Mouse (Mus musculus): ENCODE data around the gene Ubp1.

The Ubp1 gene

DNA sequence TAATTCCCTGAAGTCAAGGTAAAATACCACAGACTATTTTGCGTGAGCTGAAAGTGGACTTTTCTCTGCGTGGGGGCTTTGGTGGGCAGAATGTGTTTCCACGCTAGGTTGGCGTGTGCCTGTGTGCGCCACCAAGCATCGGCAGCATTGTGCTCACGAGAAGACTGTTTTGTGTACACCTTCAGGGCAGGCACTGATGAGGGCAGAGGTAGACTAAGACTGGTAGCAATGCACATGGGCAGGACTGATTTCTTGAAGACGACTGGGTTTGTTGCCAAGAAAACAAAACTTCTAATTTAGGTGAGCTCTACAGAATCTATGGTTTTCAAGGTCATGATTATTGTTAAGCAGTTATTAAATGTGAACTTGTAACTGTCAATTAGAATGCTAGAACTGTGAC is 38.7 kb downstream of the Ubp1 start:
- in situ Hi-C loops (cut with MboI, MseI): no loop called here

DNA sequence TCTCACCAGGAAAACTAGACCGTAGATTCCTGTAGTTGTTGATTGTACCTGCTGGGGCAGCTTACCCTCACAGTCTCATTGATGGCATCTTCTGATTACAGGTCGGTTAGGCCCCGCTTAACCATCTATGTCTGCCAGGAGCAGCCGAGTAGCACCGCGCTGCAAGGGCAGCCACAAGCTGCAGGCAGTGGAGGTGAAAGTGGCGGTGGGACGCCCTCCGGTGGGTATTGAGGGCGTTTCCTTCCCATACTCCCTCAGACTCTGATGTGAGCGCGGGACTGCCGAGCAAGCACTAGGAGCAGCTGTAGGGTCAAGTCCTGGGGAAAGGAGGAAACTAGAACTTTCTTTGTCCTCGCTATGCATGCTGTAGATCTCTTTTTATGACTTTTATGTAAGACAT is 39.3 kb downstream of the Ubp1 start:
- in situ Hi-C loops (cut with MboI, MseI): no loop called here

DNA sequence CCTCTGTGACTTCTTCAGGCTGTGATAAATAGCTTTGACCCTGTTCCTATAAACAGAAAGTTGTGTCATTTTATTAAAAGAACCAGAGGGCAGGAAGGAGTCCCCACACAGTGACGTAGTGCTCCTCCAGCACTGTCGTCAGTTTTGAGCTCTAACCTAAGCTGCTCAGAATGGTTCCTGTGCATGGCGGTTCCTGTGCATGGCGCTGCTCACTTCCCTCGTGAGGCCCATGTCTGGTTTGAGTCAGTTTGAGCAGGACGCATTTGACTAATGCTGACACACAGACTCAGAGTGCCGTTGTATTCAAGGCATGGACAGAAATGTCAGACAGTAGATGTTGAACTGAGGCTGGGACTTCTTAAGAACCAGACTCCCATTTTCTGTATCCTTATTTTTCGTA is 40.9 kb downstream of the Ubp1 start:
- in situ Hi-C loops (cut with MboI, MseI): no loop called here

DNA sequence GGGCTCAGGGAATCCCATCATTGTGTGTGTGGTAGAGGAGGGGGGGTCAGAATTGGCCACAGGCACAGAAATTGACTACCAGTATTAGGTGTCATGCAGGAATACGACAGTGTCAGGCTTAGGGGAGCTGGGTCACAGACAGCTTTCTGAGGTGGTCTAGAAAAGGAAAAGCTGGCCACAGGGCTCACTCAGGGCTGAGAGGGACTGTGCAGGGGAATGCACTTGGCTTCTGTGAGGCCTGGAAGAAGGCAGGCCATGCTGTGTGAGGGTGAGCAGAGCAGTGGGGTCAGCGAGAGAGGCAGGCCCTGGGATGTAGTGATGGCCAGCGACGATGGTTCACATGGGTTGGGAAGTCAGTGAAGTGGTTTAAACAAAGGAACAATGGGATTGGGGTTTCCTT is 43.1 kb downstream of the Ubp1 start:
- in situ Hi-C loops (cut with MboI, MseI): no loop called here

DNA sequence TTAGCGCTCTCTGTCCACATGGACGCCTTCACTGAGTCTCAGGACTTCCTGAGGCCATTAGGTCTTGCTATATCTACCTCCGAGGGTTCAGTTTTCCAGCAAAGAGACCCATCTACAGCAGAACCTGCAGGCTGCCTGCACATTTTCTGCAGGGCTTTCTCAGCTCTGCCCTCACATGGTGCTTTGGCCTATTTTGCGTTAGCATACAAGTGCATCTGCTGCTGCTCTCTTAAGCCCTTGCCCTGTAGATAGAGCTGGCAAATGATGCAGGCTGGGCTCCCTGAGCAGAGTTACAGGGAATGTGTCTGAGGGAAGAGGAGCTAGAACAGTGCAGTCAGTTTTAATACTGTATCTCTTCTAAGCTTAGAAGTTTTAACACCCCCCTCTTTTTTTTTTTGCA is 44.2 kb downstream of the Ubp1 start:
- in situ Hi-C loops (cut with MboI, MseI): no loop called here

DNA sequence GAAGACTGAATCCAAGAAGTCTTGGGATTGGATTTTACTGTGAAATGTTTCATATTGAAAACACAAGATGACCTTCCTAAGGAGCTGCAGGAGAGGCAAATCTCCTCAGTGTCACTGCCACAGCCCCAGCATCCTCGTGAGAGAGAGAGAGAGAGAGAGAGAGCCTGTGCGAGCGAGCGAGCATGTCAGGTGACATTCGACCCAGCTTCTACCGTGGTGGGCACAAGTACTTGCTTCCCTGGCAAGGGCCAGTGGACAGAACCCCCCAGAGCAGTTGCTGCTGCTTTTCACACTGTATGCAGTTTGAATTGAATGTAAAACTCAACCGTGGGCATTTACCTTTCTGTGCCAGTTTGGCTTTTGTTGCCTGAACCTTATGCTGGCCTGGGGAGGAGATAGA is 44.7 kb downstream of the Ubp1 start:
- in situ Hi-C loops (cut with MboI, MseI): no loop called here

DNA sequence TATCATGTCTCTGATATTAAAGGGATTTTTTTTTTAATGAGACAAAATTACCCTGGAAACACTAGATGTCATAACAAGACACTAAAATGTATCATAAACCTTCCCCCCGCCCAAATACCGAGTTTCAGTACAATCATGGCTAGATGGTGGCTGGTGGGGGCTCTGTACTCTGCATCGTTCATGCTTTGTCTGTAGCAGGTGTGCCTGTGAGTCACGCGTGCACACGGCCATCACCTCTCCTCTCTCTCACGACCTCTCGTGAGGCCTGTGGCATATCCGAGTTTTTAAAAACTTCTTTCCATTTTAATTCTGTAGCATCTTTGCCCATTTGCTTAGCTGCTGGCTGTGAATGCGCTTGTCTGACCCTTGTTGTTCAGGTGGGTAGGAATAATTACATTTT is 45.5 kb downstream of the Ubp1 start:
- in situ Hi-C loops (cut with MboI, MseI): no loop called here

DNA sequence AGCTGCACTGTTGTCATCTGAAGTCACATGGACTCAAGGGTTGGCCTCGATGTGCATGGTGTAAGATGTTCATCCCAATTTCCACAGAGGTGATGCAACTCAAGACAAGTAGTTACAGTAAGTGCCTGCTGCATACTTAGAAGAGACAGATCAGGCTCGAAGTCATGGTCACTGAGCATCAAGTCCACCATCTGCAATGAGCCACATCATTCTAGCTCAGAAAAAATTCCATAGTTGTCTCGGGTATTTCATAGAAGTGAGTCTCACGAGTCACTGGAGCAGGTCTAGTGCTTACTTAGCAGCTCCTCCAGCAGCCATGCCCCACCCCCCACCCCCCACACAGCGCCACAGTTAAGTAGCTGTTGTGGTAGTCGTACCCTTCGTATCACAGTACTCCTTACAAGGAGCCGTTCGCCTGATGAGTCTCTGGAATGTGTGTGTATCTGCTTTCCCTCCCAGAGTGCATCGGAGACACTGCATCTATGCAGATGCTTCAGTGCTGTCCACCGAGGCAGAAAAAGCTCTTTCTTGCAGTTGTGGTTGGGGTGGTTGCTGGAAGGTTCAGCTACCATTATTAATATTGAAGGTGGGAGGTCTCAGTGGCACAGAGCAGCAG is 46.6 kb downstream of the Ubp1 start:
- in situ Hi-C loops (cut with MboI, MseI): no loop called here

DNA sequence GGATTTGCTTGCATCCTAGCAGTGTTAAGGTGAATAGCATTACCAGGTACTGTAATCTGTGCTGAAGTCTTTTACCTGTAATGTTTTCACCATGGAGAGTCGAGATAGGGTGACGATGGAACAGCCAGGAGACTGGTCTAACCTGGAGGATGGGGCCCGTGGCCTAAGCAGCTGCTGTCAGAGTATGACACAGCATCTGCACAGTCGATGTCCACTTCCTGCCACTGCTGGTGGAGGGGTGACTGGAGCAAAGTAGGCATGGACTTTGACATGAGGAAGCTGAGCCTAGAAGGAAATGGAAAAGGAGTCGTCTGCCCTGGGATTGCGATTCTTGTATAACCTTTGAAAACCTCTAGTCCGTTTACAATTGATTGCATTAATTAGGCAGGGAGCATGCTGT is 47.9 kb downstream of the Ubp1 start:
- in situ Hi-C loops (cut with MboI, MseI): no loop called here

DNA sequence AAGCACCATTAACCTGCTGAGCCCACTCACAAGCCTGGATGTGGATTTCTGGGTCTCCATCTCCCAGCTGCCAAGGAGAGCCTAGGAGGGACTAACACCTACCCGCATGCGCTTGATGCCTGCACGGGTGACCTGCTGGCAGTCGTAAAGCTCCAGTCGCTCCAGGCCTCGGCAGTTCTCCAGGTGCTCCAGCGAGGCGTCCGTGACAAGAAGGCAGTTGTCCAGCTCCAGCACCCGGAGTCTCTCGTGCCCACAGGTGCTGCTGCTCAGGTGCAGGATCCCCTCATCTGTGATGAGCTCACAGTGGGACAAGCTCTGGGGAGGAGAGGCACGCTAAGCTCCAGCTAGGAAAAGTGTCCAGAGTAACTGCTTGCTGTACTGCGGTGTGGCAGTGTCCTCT is 48.6 kb downstream of the Ubp1 start:
- in situ Hi-C loops (cut with MboI, MseI): no loop called here

DNA sequence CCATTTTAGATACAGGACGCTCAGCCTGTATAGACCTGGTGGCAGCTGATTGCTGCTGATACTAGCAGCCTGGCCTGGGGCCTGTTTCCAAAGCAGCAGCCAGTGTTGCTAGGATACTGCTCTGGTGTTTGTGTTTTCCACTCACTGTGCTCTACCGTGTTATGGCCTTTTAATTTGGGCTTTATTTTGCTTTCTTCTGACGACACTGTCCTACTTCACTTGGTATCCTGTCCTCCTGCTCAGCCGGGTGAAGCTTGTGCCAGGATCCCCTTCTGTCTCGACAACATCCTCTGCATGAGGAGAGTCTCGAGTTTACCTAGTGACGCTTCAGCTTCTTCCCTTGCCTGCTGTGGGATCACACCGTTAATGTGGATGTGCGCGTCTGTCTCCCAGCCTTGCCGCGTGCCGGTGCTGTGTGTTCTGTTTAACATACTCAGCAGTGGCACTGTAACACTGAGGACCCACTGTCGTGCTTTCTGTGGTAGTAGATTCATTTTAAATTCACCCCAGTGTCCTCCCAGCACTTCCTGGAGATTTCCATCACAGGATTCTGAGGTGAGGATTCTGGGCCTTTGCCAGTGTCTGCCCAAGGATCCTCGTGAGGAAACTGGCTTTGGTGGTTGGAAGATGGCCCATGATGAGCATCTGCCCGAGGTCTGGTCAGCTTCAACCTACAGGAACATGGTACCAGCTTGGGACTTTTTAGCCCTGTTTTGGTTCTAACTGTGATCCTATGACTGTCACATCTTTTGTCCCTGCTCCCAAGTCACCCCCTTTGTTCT is 50.6 kb downstream of the Ubp1 start:
- in situ Hi-C loops (cut with MboI, MseI): no loop called here

DNA sequence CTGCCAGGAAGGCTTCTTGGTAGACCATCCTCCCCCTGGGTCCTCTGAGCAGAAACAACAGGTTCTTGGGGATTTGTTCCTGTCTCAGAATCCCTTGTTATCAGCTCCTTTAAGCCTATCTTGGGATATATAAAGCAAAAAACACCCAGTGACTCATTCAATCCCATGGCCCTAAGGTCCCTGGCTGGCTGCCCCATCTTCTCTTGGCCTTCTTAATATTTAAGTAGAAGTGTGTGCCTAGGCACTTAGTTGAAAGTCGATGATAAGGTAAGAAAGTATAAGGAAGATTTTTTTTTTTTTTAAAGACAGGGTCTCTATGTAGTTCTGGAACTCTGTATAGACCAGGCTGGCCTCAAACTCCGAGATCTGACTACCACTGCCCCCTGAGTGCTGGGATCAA is 51.7 kb downstream of the Ubp1 start:
- in situ Hi-C loops (cut with MboI, MseI): no loop called here

DNA sequence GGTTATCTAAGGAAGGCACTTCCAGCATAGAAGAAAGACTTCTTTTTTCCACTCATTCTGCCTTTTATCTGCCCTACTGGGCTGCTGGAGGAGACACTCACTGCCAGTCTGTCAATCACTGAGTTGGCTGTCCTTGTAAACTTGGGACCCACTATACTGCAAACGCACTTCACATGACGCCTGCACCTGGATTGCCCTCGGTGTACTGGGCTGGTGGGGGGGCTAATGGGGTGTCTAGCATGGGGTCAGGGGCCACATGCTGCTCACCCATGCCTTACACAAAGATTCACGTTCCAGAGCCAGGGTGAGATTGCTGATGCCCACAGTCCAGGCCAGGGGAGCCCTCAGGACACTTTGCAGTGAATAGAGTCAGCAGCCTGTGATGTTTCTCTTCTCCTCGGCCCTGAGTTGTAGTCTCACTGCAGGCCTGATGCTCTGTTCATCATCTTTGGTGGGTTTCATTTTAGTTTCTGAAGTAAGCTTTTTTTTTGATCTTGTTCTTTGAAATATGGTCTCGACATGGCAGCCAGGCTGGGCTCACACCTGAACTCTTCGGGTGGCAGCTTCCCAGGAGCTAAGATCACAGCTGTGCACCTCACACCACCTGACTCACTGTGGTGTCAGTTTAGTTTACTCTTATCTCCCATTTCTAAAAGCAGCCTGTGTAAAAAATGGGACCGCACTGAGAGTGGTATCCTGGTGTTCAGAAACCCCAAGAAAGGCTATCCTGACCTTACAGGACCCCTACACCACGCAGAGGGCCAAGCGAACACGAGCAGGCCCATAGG is 52.3 kb downstream of the Ubp1 start:
- in situ Hi-C loops (cut with MboI, MseI): no loop called here

DNA sequence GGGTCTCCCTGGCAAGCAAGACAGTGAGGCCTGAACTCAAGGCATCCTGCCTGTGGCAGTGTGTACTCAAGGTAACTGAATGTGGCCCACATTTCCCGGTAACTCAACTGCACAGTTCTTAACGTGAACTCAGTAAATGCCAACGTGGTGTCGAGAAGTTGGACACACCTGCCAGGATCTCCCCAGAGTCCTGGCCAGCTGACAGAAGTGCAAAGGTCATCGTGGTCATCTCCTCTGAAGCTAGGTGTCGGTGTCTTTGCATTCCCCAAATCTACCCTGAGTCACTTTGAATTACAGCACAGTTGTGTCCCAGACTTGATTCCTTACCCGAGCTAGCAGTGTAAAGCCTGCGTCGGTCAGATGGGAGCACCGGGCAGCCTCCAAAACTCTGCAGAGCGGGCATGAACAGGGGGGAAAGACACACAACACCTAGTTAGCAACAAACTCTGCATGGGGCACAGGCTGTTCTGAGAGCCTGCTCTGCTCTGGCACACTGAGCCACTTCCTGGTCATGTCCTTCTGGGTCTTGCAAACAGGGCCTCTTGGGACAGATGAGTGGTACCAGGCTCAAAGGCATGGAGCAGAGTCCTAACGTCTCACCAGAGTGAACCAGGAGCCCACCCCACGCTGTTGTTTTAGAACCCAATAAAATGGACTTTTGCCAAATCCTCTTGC is 54.3 kb downstream of the Ubp1 start:
- in situ Hi-C loops (cut with MboI, MseI): no loop called here

DNA sequence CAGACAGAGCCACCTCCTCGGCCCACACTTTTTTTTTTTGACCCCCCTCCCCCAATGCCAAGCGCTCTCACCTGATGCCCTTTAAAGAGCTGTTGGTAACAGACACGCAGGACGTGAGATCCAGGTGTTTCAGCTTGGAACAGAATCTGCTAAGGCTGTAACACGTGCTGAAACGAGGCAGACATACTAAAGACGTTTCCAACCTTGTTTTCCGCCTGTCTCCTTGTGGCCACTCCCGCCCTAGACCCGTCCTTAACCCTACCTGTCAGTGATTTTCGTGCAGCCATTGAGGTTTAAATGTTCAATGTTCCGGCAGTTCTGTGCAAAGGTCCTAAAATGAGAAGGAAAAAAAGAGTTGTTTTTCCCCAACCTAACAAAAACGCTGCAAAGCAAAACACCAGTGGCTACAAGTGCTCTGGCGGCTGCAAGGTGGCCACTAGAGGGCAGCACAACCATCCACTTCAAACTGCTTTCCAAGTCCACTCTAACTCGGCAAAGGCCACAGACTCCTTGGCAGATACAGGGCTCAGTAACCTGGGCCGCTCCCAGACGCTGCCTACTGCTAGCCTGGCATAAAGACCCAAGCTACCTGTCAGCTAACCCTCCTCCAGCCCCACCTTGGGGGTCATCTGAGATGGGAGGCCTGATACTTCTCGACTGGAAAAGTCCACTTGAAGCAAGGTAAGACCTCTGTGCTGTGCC is 60.0 kb downstream of the Ubp1 start:
- in situ Hi-C loops (cut with MboI, MseI): loop anchor here (5.0 kb wide), 1 partner anchor 122 kb away; no protein-coding TSS in a partner anchor

DNA sequence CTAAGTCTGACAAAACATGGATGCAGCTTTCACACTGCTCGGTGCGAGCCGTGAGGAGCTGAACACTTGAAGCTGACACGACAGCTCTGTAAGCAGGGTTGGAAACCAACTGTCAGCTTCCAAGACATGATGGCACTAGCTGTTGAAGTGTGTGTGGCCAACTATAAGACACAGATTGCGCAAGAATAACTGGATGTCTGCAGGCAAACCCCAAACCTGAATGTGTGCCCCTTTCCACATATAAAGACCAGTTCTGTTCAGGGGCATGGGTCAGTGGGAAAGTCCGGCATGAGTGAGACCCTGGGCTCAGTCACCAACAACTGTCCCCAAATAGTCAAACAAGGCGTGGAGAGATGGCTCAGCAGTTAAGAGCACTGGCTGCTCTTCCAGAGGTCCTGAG is 62.1 kb downstream of the Ubp1 start:
- in situ Hi-C loops (cut with MboI, MseI): loop anchor here (5.0 kb wide), 1 partner anchor 119 kb away; no protein-coding TSS in a partner anchor

DNA sequence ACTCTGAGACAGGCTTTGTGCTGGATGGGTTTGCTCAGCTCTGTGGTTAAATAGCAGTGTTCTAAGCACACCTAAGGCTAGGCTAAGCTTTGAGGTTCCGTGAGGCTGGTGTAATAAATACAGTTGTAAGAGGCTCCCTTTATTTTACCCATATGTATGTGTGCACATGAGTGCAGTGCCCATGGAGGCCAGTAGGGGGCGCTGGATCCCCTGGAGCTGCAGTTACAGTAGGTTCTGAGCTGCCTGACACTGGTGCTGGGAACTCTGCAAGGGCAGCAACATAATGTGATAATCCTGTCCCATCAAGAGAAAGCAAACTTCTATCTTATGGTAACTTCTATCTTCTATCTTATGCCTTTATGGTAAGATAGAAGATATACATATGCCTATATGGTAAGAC is 67.6 kb downstream of the Ubp1 start:
- in situ Hi-C loops (cut with MboI, MseI): no loop called here

DNA sequence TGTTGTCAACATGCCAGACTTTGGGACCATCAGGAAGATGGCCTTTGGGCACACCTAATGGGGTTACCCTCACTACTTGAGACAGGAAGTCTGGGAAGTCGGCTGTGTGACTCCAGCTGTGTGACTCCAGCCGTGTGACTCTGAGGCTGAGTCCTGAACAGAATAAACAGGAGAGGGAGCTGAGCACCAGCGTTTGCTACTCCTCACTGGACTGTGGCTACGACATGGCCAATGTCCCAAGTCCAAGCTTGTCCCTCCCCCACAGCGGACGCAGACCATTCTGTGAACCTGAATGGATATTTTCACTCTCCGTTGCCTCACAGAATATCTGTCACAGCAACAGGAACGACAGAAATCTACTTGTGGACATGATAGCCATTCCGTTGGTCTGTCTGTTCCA is 76.1 kb downstream of the Ubp1 start:
- in situ Hi-C loops (cut with MboI, MseI): loop anchor here (5.0 kb wide), 1 partner anchor 610 kb away; no protein-coding TSS in a partner anchor

DNA sequence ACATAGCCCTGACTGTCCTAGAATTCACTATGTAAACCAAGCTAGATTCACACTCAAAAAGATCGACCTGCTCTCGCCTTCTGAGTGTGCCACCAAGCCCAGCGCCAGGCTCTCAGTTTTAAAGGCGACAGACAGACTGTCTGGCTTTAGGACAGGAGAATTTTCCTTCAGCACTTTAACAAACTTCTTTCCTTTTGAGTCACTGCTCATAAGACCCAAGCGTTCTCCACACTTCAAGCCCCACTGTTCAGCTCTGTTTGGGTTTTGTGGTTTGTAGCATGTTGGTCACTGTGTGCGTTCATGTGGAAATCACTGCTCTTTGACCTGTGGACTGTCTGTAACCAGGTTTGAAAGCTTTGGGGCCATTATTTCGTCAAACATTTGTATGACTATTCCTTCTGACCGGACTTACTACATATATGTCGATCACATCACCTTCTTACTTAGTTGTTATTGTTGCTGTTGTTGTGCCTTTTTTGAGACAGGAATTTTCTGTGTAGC is 77.2 kb downstream of the Ubp1 start:
- in situ Hi-C loops (cut with MboI, MseI): loop anchor here (5.0 kb wide), 1 partner anchor 611 kb away; no protein-coding TSS in a partner anchor

DNA sequence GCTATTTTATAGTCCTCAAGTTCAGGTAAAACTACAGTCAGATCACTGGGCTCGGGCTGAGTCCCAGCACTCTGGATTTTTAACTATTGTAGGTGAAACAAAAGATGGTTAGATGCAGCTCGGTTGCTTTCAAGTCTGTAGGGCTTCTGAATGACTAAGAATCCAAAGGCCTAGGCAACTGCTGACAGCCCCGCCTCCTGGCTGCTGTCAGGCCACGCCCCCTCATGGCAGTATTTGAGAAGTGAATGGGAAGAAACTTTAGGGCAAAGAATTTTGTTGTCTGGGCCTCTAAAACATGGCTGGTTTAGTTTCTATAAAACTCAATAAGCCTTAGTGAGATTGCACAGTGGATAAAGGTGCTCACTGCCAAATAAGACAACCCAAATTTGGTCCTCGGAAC is 78.8 kb downstream of the Ubp1 start:
- in situ Hi-C loops (cut with MboI, MseI): loop anchor here (5.0 kb wide), 1 partner anchor 612 kb away; no protein-coding TSS in a partner anchor

DNA sequence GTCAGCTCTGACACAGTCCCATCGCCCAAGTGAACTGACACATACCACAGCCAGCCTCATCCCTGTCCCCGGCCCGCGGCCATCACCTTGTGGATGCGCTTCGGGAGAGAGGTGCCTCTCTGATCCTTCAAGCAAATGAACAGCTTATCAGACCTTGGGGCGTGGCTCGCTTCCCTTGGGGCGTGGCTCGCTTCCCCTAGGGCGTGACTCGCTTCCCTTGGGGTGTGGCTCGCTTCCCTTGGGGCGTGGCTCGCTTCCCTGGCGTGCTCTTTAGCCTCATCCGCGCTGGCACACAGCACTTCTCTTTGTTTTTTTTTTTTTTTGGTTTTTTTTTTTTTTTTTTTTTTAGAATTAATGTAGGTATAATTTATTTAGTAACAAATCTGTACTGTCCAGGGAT is 80.5 kb downstream of the Ubp1 start:
- in situ Hi-C loops (cut with MboI, MseI): no loop called here

Data from T-helper 1 cell (primary cell).